Mouse (Mus musculus) small intestine, adult 2 months (tissue): ENCODE measurements around the gene Tfrc. TPM values are rescaled to one million over a fixed set of nuclear protein-coding genes. Genes with fewer than 3 reads are reported as not detected.

ENCODE experiments used
- H3K27ac ChIP-seq: fragments of 200-500 bp; 2 replicates; pipeline ENCODE4 v1.5.1; 2012; ENCODE audit warnings: low read depth, low read length, control low read depth, inconsistent platforms; ENCODE audit not compliant: insufficient read depth
- H3K27me3 ChIP-seq: fragments of 200-500 bp; 2 replicates; pipeline ENCODE4 v1.6.1; 2012; ENCODE audit warnings: mild to moderate bottlenecking, moderate library complexity, low read length, inconsistent platforms; ENCODE audit not compliant: control insufficient read depth, insufficient read depth
- H3K36me3 ChIP-seq: fragments of 200-500 bp; 2 replicates; pipeline ENCODE4 v1.6.1; 2012; ENCODE audit warnings: mild to moderate bottlenecking, low read length, control low read depth, inconsistent platforms; ENCODE audit not compliant: control insufficient read depth, insufficient read depth
- H3K4me1 ChIP-seq: fragments of 200-500 bp; 2 replicates; pipeline ENCODE4 v1.6.1; 2012; ENCODE audit warnings: low read length, inconsistent platforms, mixed read lengths; ENCODE audit not compliant: control insufficient read depth, insufficient read depth, insufficient read length
- H3K4me3 ChIP-seq: fragments of 200-500 bp; 2 replicates; pipeline ENCODE4 v1.5.1; 2012; ENCODE audit warnings: low read depth, mild to moderate bottlenecking, control low read depth, inconsistent platforms, low read length, moderate library complexity
- CTCF ChIP-seq: fragments of 200-500 bp; IDR thresholded peaks from 2 replicates; pipeline ENCODE4 v1.5.1; 2012; ENCODE audit warnings: low read depth, mild to moderate bottlenecking, control low read depth, inconsistent platforms, low read length, moderate library complexity, mixed read lengths; ENCODE audit not compliant: insufficient replicate concordance, insufficient read length; ENCODE audit errors: extremely low read depth
- POLR2A ChIP-seq: fragments of 200-500 bp; IDR thresholded peaks from 2 replicates; pipeline ENCODE4 v1.6.1; 2012; ENCODE audit warnings: low read depth, mild to moderate bottlenecking, control low read depth, inconsistent platforms, low read length, moderate library complexity
- WGBS: fragments of 180-500 bp; shearing (Covaris S2); methylation state at CpG from one replicate; pipeline ENCODE4 v1.1.7; 2018; 5-methylcytosine and 5-hydroxymethylcytosine counted together
- polyA plus RNA-seq: library from polyadenylated mRNA; depleted of rRNA; stranded (reverse); fragments of >200 nt; gene quantifications from 2 replicates; pipeline ENCODE4 v1.2.3, GENCODE M21; 2012

Gene Tfrc
- polyA plus RNA-seq, 1 experiment, result 3.0 TPM

GRCm38 (mm10) chr16:32641440-32642219 lies 32.9 kb downstream of the Tfrc start:
- Histone ChIP-seq H3K4me3 (no peak overlapping the region), H3K4me1 (peaks cover 16% of the 10 kb centered on the region), H3K27ac (no peak overlapping the region), H3K27me3 (no peaks in the 10 kb centered on the region; the same call in 1 of the 2 replicates), H3K36me3 (no peaks in the 10 kb centered on the region)
- 77% methylated on average over 18 of the region's 20 CpGs for WGBS
- TF ChIP-seq CTCF (no peak), POLR2A (no peak)

- peaks cover 16% of the 10 kb centered on the region for H3K4me1 ChIP-seq
- no peak overlapping the region for H3K27ac ChIP-seq
- no peaks in the 10 kb centered on the region for H3K36me3 ChIP-seq
- 71% methylated on average over 13 of the region's 13 CpGs for WGBS
- H3K27me3 ChIP-seq, result no peaks in the 10 kb centered on the region; the same call in 1 of the 2 replicates
- no peak overlapping the region for H3K4me3 ChIP-seq
- TF ChIP-seq POLR2A, result no peak
- TF ChIP-seq CTCF, result no peak
These were observed 33.6 kb downstream of the Tfrc start for GRCm38 (mm10) chr16:32642280-32642679.

GRCm38 (mm10) chr16:32643661-32644061 lies 34.9 kb downstream of the Tfrc start, which contains the start of gene Tnk2:
Tnk2 (plus strand) TSS chr16:32643874.
- Histone ChIP-seq H3K27ac (no peak within 1 kb of the TSS), H3K27me3 (no peaks in the 10 kb centered on the region; the same call in 1 of the 2 replicates), H3K4me3 (peak within 1 kb of the TSS; percentile 82), H3K36me3 (no peaks in the 10 kb centered on the region), H3K4me1 (peaks cover 16% of the 10 kb centered on the region)
- WGBS, result 1% methylated on average over 36 of the region's 40 CpGs
- TF ChIP-seq POLR2A (peak; percentile 31; the same call in 1 of the 2 replicates), CTCF (no peak)

- no peaks in the 10 kb centered on the region; the same call in 1 of the 2 replicates for H3K27me3 ChIP-seq
- H3K4me1 ChIP-seq, result peaks cover 16% of the 10 kb centered on the region
- H3K27ac ChIP-seq, result no peak overlapping the region
- no peak for TF ChIP-seq CTCF
- H3K4me3 ChIP-seq, result peak overlapping the region; percentile 82
- H3K36me3 ChIP-seq, result no peaks in the 10 kb centered on the region
- 3% methylated on average over 73 of the region's 82 CpGs for WGBS
These were observed 35.5 kb downstream of the Tfrc start for GRCm38 (mm10) chr16:32644069-32644800.

- 7% methylated on average over 12 of the region's 12 CpGs for WGBS
- H3K27ac ChIP-seq, result no peak overlapping the region
These were observed 36.1 kb downstream of the Tfrc start for GRCm38 (mm10) chr16:32644801-32645170.

DNA sequence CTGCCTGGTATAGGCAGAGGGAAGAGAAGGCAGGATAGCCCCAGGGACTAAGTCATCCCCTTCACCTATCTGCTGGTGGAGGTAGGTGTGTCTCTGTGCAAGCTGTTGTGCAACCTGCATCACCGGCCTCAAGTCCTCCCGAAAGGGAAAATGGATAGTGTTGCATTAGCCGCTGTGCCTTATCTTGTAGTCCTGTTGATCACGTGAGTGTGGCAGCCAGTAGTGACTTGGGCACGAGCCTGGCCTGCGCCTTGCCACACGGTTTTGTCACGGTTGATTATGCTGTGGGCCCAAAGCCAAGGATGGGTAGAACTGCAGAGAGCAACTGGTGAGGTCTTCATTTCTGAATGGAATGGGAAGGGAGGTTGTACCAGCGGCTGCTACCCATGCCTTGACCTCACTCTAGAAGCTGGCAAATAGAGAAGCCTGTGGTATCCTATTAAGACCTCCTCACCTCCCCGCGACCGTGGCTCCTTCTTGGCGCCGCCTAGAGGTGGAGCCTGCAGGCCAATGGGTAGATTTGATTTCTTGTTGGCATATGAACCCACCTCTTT lies 36.7 kb downstream of the Tfrc start:
- WGBS, result 8% methylated on average over 14 of the region's 14 CpGs
- H3K36me3 ChIP-seq, result no peaks in the 10 kb centered on the region
- H3K4me3 ChIP-seq, result peak overlapping the region; percentile 82
- no peak overlapping the region for H3K27ac ChIP-seq
- TF ChIP-seq CTCF, result peak; percentile 58; the same call in 1 of the 2 replicates
- no peak for TF ChIP-seq POLR2A
- H3K4me1 ChIP-seq, result peaks cover 16% of the 10 kb centered on the region
- no peaks in the 10 kb centered on the region; the same call in 1 of the 2 replicates for H3K27me3 ChIP-seq

More at GRCm38 (mm10) chr16:32644801-32645170, 36.1 kb downstream of the Tfrc start:
- TF ChIP-seq POLR2A (no peak), CTCF (no peak)
- Histone ChIP-seq H3K36me3 (no peaks in the 10 kb centered on the region), H3K4me1 (peaks cover 16% of the 10 kb centered on the region), H3K4me3 (peak overlapping the region; percentile 82), H3K27me3 (no peaks in the 10 kb centered on the region; the same call in 1 of the 2 replicates)
